Mouse (Mus musculus): ENCODE measurements around the gene Baz2a.

DNA sequence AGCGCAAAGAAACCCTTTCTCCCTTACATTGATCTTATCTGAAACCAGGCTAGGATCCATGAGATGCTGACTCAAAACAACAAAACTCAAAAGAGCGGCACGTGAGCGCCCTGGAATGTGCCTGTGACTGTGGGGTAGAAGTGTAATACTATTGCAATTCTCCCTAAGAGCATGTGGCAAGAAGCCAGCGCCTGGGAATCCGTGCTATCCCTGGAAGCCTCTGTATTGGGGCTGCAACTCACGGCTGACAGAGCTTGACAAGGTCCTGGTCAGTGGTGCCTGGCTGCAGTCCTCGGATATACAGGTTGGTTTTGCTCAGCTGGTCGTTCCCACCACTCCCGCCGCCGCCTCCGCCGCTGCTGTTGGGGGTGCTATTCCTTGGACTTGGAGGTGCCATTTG lies 59.6 kb downstream of the Baz2a start:
- no peak for TF ChIP-seq CTCF (IDR thresholded peaks at IDR 0.05; ENCODE audit: extremely low read depth, insufficient read depth, insufficient read length, insufficient replicate concordance)
- TF ChIP-seq POLR2A (IDR thresholded peaks at IDR 0.05; ENCODE audit: low read depth, low read length) = no peak
